Mouse (Mus musculus) midbrain, embryonic 14.5 days (tissue): ENCODE results near the gene Ifna9. TPM values are rescaled to one million over a fixed set of nuclear protein-coding genes. Genes with fewer than 3 reads are reported as not detected.
"Not testable (repeated sequence)": the region's sequence is repeated elsewhere in the genome, so short reads cannot be mapped to it uniquely, and the experiment has no call there.

ENCODE experiments used
- ATAC-seq: fragments of 200-750 bp; cut with Nextera tagmentation; 2 replicates; pipeline ENCODE4 v1.8.0; 2017; ENCODE audit warnings: moderate number of reproducible peaks, moderate library complexity; ENCODE audit not compliant: low FRiP score, low TSS enrichment
- DNase-seq: peaks from one replicate; pipeline ENCODE4 v3.0.0-alpha.2; 2015
- H3K27ac ChIP-seq: fragments of 300-500 bp; sonication (generic); replicated peaks from 2 replicates; pipeline ENCODE4 v1.5.1; 2014; ENCODE audit warnings: mild to moderate bottlenecking, low read depth, low read length, moderate library complexity
- H3K27me3 ChIP-seq: fragments of 300-500 bp; sonication (generic); 2 replicates; pipeline ENCODE4 v1.6.1; 2014; ENCODE audit warnings: low read length, control low read depth, mixed read lengths; ENCODE audit not compliant: control insufficient read depth, insufficient read depth
- H3K36me3 ChIP-seq: fragments of 300-500 bp; sonication (generic); 2 replicates; pipeline ENCODE4 v1.6.1; 2014; ENCODE audit warnings: low read length, control low read depth; ENCODE audit not compliant: control insufficient read depth, insufficient read depth
- H3K4me1 ChIP-seq: fragments of 300-500 bp; sonication (generic); 2 replicates; pipeline ENCODE4 v1.6.1; 2014; ENCODE audit warnings: mild to moderate bottlenecking, antibody characterized with exemption, low read length, control low read depth; ENCODE audit not compliant: control insufficient read depth, insufficient read depth
- H3K4me2 ChIP-seq: fragments of 300-500 bp; sonication (generic); 2 replicates; pipeline ENCODE4 v1.6.1; 2014; ENCODE audit warnings: mild to moderate bottlenecking, low read length, moderate library complexity
- H3K4me3 ChIP-seq: fragments of 300-500 bp; sonication (generic); replicated peaks from 2 replicates; pipeline ENCODE4 v1.5.1; 2014; ENCODE audit warnings: low read depth, low read length
- H3K9ac ChIP-seq: fragments of 300-500 bp; sonication (generic); replicated peaks from 2 replicates; pipeline ENCODE4 v1.6.1; 2014; ENCODE audit warnings: mild to moderate bottlenecking, low read length, moderate library complexity
- H3K9me3 ChIP-seq: fragments of 300-500 bp; sonication (generic); 2 replicates; pipeline ENCODE4 v1.6.1; 2016; ENCODE audit warnings: low read length, control low read depth, mixed read lengths; ENCODE audit not compliant: control insufficient read depth
- WGBS: fragments of 180-500 bp; shearing (Covaris S2); extraction: QIAGEN DNeasy Blood & Tissue Kit; methylation state at CpG from one replicate; pipeline ENCODE4 v1.1.7; 2014; 5-methylcytosine and 5-hydroxymethylcytosine counted together
- polyA plus RNA-seq: library from polyadenylated mRNA; unstranded; fragments of >200 nt; fragmentation: Nextera tagmentation; extraction: Ambion mirVana; gene quantifications from 2 replicates; pipeline ENCODE4 v1.2.1, GENCODE M21; 2014

The Ifna9 gene
- not detected in 2 replicates for polyA plus RNA-seq

DNA sequence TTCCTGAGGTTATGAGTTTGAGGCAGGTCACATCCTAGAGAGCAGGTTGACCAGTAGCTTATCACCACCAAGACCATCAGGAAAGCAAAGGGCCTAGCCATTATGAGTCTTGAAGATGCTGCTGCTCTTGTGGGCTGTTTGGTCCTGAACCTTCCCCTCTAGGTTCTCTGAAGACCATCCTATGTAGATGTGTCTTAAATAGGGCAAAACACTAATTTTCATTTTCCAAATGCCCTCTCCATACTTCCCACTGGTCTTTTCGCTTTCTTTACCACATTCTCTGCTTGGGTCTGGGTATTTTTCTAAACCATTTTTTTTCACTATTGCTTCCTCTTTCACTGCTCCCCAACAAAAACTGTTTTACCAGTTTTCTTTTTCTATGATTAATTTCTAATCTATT, at the start of gene Ifna9:
TSS of gene Ifna9 (minus strand) at position 101 of the 400 bp plus-strand sequence.
- Histone ChIP-seq H3K9ac (no peak within 1 kb of the TSS), H3K4me2 (no peak within 1 kb of the TSS), H3K27me3 (no peaks in the 10 kb centered on the region), H3K36me3 (no peaks in the 10 kb centered on the region), H3K27ac (no peak within 1 kb of the TSS), H3K4me3 (no peak within 1 kb of the TSS), H3K4me1 (no peaks in the 10 kb centered on the region), H3K9me3 (no peaks in the 10 kb centered on the region)
- no peak for DNase-seq
- 83% methylated on average over 1 of the region's 1 CpGs for WGBS
- ATAC-seq, result no peak

DNA sequence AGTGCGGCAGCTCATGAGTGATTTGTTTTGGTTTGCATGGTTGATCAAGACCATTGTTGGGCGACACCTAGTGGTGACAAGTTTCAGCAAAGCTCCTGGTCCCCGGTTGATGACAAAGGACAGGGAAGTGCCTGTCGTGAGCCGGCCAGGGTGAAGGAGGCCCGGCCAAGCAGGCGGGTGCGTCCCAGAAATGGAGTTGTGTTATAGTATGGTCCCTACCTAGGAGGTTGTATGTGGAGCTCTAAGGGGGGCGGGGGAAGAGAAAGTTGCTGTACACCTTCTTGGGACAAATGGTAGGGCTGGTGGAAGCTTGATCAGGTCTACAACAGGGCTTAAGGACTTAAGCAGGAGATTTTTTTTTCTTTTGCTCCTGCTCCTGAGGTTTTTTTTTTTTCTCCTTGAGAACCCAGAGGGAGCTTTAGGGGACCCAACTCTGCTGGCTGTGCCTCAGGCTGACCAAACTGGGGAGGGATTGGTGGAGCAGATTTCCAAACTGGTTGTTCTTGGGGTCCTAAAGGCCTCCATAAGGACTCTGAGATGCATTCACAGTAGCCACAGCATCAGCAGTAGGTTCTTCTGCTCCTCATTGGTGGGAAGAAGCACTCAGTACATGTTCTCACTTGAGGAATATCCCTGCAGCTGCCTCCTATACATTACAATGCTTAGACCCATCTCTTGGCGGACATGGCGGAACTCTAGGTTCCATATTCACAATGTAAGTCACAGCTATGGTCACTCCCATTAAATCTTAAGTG, 49.1 kb upstream of the Ifna9 start:
- H3K27me3 ChIP-seq, result no peaks in the 10 kb centered on the region
- ATAC-seq (peak; percentile 90), DNase-seq (peak; percentile 96)
- H3K9me3 ChIP-seq, result no peaks in the 10 kb centered on the region
- H3K9ac ChIP-seq, result no peak overlapping the region
- 16% methylated on average over 11 of the region's 11 CpGs for WGBS
- H3K4me2 ChIP-seq, result peak overlapping the region; percentile 23
- H3K36me3 ChIP-seq, result no peaks in the 10 kb centered on the region
- H3K4me3 ChIP-seq, result no peak overlapping the region
- H3K4me1 ChIP-seq, result no peaks in the 10 kb centered on the region
- H3K27ac ChIP-seq, result no peak overlapping the region

DNA sequence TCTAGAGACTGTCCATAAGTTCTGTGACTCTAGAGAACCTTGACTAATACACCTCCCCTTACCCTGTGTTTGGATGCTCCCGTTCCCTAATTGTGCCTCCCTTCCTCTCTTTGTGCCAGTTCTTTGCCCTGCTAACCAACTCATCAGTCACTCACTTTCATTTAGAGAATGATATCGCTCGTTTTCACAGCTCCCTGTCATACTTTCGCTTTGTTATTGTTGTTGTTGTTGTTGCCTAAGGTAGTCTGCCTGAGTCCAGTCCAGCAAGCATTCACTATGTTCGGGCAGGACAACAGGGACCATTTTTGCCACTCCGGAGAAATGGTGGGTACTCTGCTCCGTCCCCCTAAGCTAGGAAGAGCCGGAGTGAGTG, 48.5 kb upstream of the Ifna9 start:
- Histone ChIP-seq H3K27me3 (no peaks in the 10 kb centered on the region), H3K9me3 (no peaks in the 10 kb centered on the region), H3K4me1 (no peaks in the 10 kb centered on the region), H3K4me3 (no peak overlapping the region), H3K36me3 (no peaks in the 10 kb centered on the region), H3K27ac (no peak overlapping the region), H3K4me2 (peak overlapping the region; percentile 23), H3K9ac (no peak overlapping the region)
- no peak for ATAC-seq
- DNase-seq, result no peak
- WGBS, result 67% methylated on average over 8 of the region's 8 CpGs

DNA sequence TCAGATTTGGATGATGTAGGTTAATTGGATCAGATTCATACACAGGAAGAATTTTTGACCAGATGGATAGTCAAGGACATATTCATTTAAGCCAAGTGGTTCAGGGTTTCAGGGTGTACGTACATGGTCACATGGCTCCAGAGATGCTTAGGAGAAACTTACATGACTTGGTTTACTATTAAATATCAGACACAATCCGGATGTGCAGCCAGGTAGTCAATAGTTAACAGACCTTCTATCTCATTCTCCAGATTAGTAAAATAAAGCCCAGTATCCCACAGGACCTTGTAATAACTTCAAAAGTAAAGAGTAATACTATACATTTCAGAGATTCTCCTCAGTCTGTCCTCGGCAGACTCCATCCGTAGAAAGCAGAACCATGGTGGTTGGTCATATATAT, 42.1 kb upstream of the Ifna9 start, which contains the start of gene C87499:
TSS of gene C87499 (minus strand) at position 101 of the 400 bp plus-strand sequence.
- H3K4me3 ChIP-seq, result no peak within 1 kb of the TSS
- 93% methylated on average over 4 of the region's 4 CpGs for WGBS
- no peaks in the 10 kb centered on the region for H3K4me1 ChIP-seq
- no peak for ATAC-seq
- H3K36me3 ChIP-seq, result no peaks in the 10 kb centered on the region
- DNase-seq, result no peak
- H3K27ac ChIP-seq, result no peak within 1 kb of the TSS
- H3K4me2 ChIP-seq, result no peak within 1 kb of the TSS
- H3K9me3 ChIP-seq, result no peaks in the 10 kb centered on the region
- H3K9ac ChIP-seq, result no peak within 1 kb of the TSS
- H3K27me3 ChIP-seq, result no peaks in the 10 kb centered on the region

DNA sequence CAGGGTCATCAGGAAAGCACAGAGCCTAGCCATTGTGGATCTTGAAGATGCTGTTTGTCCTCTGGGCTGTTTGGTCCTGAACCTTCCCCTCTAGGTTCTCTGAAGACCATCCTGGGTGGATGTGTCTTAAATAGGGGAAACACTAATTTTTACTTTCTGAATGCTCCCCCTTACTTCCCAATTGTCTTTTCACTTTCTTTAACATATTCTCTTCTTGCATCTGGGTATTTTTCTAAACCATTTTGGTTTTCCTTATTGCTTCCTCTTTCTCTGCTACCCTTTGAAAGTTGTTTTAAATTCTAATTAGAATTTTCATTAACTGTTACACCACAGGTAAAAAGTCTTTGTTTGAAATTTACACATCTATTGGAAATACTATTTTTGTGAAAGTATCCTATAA, 11.1 kb upstream of the Ifna9 start, which contains the start of gene Ifna12:
TSS of gene Ifna12 (minus strand) at position 101 of the 400 bp plus-strand sequence.
- ATAC-seq, result no peak
- no peak for DNase-seq
- H3K4me3 ChIP-seq, result no peak within 1 kb of the TSS
- H3K4me2 ChIP-seq, result no peak within 1 kb of the TSS
- H3K9ac ChIP-seq, result no peak within 1 kb of the TSS
- H3K27ac ChIP-seq, result no peak within 1 kb of the TSS
- H3K27me3 ChIP-seq, result no peaks in the 10 kb centered on the region
- H3K36me3 ChIP-seq, result no peaks in the 10 kb centered on the region
- no peaks in the 10 kb centered on the region for H3K9me3 ChIP-seq
- H3K4me1 ChIP-seq, result no peaks in the 10 kb centered on the region

DNA sequence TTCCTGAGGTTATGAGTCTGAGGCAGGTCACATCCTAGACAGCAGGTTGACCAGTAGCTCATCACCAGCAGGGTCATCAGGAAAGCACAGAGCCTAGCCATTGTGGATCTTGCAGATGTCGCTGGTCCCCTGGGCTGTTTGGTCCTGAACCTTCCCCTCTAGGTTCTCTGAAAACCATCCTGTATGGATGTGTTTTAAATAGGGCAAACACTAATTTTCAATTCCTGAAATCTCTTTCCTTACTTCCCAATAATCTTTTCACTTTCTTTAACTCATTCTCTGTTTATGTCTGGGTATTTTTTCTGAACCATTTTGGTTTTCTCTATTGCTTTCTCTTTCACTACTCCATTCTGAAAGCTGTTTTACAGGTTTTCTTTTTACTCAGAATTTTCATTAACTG, 20.5 kb downstream of the Ifna9 start, which contains the start of gene Ifna14:
TSS of gene Ifna14 (minus strand) at position 101 of the 400 bp plus-strand sequence.
- Histone ChIP-seq H3K27me3 (no peaks in the 10 kb centered on the region), H3K4me3 (no peak within 1 kb of the TSS), H3K27ac (no peak within 1 kb of the TSS), H3K9me3 (no peaks in the 10 kb centered on the region), H3K9ac (no peak within 1 kb of the TSS), H3K4me2 (no peak within 1 kb of the TSS), H3K36me3 (no peaks in the 10 kb centered on the region), H3K4me1 (no peaks in the 10 kb centered on the region)
- DNase-seq, result no peak
- 100% methylated on average over 1 of the region's 1 CpGs for WGBS
- no peak for ATAC-seq

DNA sequence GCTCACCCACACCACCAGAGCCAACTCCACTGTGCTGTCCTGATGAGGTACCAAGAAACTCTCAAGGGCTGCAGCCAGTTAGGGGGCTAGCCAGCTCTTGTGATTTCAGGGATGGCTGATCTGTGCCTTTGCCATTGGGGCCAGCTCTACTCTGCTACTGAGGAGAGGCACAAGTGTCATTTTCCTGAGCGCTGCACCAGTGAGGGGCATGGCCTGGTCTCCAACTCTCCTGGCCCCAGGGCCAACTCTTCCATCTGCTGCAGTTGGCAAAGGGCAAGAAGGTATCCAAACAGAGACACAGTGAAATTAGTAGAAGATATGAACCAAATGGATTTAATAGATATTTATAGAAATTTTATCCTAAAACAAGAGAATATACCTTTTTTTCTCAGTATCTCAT, 30.4 kb downstream of the Ifna9 start:
- WGBS, result 100% methylated on average over 1 of the region's 1 CpGs
- Histone ChIP-seq H3K36me3 (no peaks in the 10 kb centered on the region), H3K9me3 (no peaks in the 10 kb centered on the region), H3K27me3 (no peaks in the 10 kb centered on the region), H3K27ac (no peak overlapping the region), H3K4me1 (no peaks in the 10 kb centered on the region), H3K4me3 (no peak overlapping the region), H3K4me2 (no peak overlapping the region), H3K9ac (no peak overlapping the region)
- DNase-seq (no peak), ATAC-seq (no peak)

DNA sequence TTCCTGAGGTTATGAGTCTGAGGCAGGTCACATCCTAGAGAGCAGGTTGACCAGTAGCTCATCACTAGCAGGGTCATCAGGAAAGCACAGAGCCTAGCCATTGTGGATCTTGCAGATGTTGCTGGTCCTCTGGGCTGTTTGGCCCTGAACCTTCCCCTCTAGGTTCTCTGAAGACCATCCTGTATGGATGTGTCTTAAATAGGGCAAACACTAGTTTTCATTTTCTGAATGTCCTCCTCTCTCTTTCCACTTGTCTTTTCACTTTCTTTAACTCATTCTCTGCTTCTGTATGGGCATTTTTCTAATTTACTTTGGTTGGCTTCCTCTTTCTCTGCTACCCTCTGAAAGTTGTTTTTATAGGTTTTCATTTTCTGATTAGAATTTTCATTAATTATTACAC, 34.0 kb downstream of the Ifna9 start, which contains the start of gene Ifna15:
TSS of gene Ifna15 (minus strand) at position 101 of the 400 bp plus-strand sequence.
- not testable (repeated sequence) for H3K4me3 ChIP-seq, H3K4me2 ChIP-seq, ATAC-seq

More for the DNA sequence above, 34.0 kb downstream of the Ifna9 start, which contains the start of gene Ifna15:
- not testable (repeated sequence) for H3K27me3 ChIP-seq, H3K27ac ChIP-seq, H3K4me1 ChIP-seq, H3K36me3 ChIP-seq, H3K9me3 ChIP-seq, H3K9ac ChIP-seq, DNase-seq
